In the genomic region with DNA sequence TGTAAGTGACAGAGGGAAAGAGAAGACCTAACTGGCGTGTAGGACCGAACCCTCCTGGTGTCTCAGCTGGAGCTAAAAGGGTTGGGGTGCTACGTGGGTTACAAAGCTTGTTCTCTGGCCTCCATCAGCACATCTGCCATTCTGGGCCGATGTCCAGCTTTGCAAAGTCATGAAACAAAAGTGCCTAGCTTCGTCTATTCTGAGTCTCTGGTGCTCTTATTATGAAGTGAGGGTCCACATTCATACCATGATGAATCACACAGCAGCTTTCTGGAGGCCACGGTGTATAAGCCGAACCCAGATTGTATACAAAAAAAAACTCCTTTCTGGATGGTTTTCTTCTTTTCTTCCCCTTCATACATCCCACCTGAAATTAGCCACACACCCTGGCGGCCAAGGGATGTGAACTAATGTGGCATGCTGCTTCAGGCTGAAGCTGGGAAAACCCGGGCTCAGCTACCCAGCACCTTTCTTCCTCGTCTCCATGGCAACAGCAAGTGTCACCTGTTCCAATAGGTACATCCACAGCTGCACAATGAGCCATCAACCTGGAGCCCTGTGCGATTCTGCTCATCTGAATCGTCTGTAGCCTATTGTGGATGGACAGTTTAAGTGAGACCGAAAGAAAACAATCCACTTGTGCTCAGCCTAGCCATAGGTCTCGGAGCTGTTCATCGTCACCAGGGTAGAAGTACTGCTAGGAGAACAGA, we compare ENCODE assay signal across 8 mouse cellular contexts.
A peak's percentile ranks its signal among the peaks of the same experiment; 100 is the strongest.
DNase-seq lines count a peak whose midpoint lies in the region.

No protein-coding gene starts in this region.

- intact Hi-C loops in left cerebral cortex, postnatal 4 days (cut with DNase I): no loop called here

- DNase-seq in cerebellum, postnatal 14 days: peak; percentile 15 to 33
- no peak for DNase-seq in cerebellum, postnatal 36 days
- peak; percentile 46 to 55 for DNase-seq in layer of hippocampus, postnatal 10 days (ENCODE audit: low spot score in 2 of 2)
- no peak for DNase-seq in layer of hippocampus, adult 9-10 months (ENCODE audit: low spot score)
- DNase-seq in brain, adult 2 months (ENCODE audit: low read depth, low spot score): peak; percentile 78
- peak; percentile 74 for DNase-seq in left cerebral cortex, postnatal 4 days
- DNase-seq in spleen, postnatal 4 days (ENCODE audit: low spot score in 2 of 2): no peak
- no peak for DNase-seq in spleen, postnatal 10 days (ENCODE audit: low spot score in 2 of 2)

Comparison
In these comparisons a context has a peak if more than half of its experiments do, and no peak if none do; other contexts are left out.
1. DNase-seq: peak in cerebellum, postnatal 14 days (2 of 2), layer of hippocampus, postnatal 10 days (2 of 2), brain, adult 2 months (single experiment) and left cerebral cortex, postnatal 4 days (single experiment); none in cerebellum, postnatal 36 days (0 of 2), layer of hippocampus, adult 9-10 months (single experiment), spleen, postnatal 4 days (0 of 2) and spleen, postnatal 10 days (0 of 2).